Mouse (Mus musculus): ENCODE results near the gene Myo15.

DNA sequence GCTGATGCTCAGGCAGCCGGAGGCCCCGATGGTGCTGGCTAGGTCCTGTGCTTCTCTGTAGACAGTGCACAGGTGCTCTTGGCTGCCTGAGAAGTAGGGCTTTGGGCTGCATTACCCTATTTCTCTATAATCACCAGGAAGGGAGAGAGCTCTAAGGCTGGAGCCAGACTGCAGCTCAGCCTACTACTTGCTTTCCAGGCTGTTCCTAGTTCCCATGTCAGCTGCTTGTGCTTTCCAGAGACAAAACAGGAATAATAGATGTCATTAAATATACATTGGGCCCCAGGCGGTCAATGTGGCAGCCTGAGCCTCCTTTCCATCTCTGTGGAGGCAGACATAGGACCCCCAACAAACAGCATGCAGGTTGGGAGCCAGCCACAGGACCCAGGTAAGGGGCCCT is at the start of gene Myo15:
- no peak for TF ChIP-seq CTCF (IDR thresholded peaks at IDR 0.05; ENCODE audit: insufficient read depth, low read depth, low read length)
- TF ChIP-seq POLR2A (IDR thresholded peaks at IDR 0.05; ENCODE audit: insufficient read depth, low read depth, low read length) = no peak
